Mouse (Mus musculus) thymus, postnatal 0 days (tissue): Measurements from ENCODE around the gene Siglecf. TPM values are rescaled to one million over a fixed set of nuclear protein-coding genes. Genes with fewer than 3 reads are reported as not detected.
"Not testable (repeated sequence)": the region's sequence is repeated elsewhere in the genome, so short reads cannot be mapped to it uniquely, and the experiment has no call there.

Experiments used
- DNase-seq: peaks from one replicate; pipeline ENCODE4 v3.0.0-alpha.2; 2015; ENCODE audit warnings: low spot score
- polyA plus RNA-seq: library from polyadenylated mRNA; unstranded; fragments of >200 nt; fragmentation: Nextera tagmentation; extraction: Ambion mirVana; gene quantifications from 2 replicates; pipeline ENCODE4 v1.2.1, GENCODE M21; 2015

Gene Siglecf
- polyA plus RNA-seq: 0.69 and 0.74 TPM in 2 replicates

- DNase-seq: no peak
Measured at GRCm38 (mm10) chr7:43351154-43351553, at the start of gene Siglecf. Siglecf (plus strand) TSS chr7:43351341.

- DNase-seq: no peak
Measured at GRCm38 (mm10) chr7:43305235-43305634, 45.9 kb upstream of the Siglecf start.

GRCm38 (mm10) chr7:43309069-43309468 lies 42.1 kb upstream of the Siglecf start:
- no peak for DNase-seq

- no peak for DNase-seq
Measured at GRCm38 (mm10) chr7:43311632-43312031, 39.5 kb upstream of the Siglecf start.

GRCm38 (mm10) chr7:43312386-43313012 lies 38.6 kb upstream of the Siglecf start:
- DNase-seq: peak; percentile 21

- DNase-seq: peak; percentile 87
Measured at GRCm38 (mm10) chr7:43313013-43313428, 38.1 kb upstream of the Siglecf start, which contains the start of gene Zfp715. Zfp715 (minus strand) TSS chr7:43313294.

GRCm38 (mm10) chr7:43326223-43326780 lies 24.8 kb upstream of the Siglecf start:
- no peak for DNase-seq

- DNase-seq: no peak
Measured at GRCm38 (mm10) chr7:43328101-43328500, 23.0 kb upstream of the Siglecf start.

- DNase-seq: no peak
Measured at GRCm38 (mm10) chr7:43333203-43333602, 17.9 kb upstream of the Siglecf start.

- DNase-seq: no peak
Measured at GRCm38 (mm10) chr7:43333899-43334298, 17.2 kb upstream of the Siglecf start.

GRCm38 (mm10) chr7:43340771-43341170 lies 10.4 kb upstream of the Siglecf start:
- DNase-seq: no peak

GRCm38 (mm10) chr7:43343191-43343590 lies 8.0 kb upstream of the Siglecf start:
- DNase-seq: no peak

GRCm38 (mm10) chr7:43344020-43344419 lies 7.1 kb upstream of the Siglecf start:
- DNase-seq: no peak

- DNase-seq: no peak
Measured at GRCm38 (mm10) chr7:43344491-43344890, 6.7 kb upstream of the Siglecf start.

- DNase-seq: no peak
Measured at GRCm38 (mm10) chr7:43346148-43346547, 5.0 kb upstream of the Siglecf start.

GRCm38 (mm10) chr7:43346571-43346970 lies 4.6 kb upstream of the Siglecf start:
- DNase-seq: no peak

- DNase-seq: not testable (repeated sequence)
Measured at GRCm38 (mm10) chr7:43349623-43350022, 1.5 kb upstream of the Siglecf start.

- DNase-seq: peak; percentile 5
Measured at GRCm38 (mm10) chr7:43353118-43353517, 2.0 kb downstream of the Siglecf start.

GRCm38 (mm10) chr7:43353758-43354157 lies 2.6 kb downstream of the Siglecf start:
- no peak for DNase-seq

GRCm38 (mm10) chr7:43354893-43355835 lies 4.0 kb downstream of the Siglecf start:
- DNase-seq: no peak

- DNase-seq: no peak
Measured at GRCm38 (mm10) chr7:43358556-43358955, 7.4 kb downstream of the Siglecf start.

GRCm38 (mm10) chr7:43361442-43361841 lies 10.3 kb downstream of the Siglecf start:
- DNase-seq: no peak
